Mouse (Mus musculus): ENCODE measurements around the gene Pkn2. TPM values are rescaled to one million over a fixed set of nuclear protein-coding genes. Genes with fewer than 3 reads are reported as not detected.

Gene Pkn2
- polyA plus RNA-seq, 1 experiment from 2014 or later = 43.0 TPM

GRCm38 (mm10) chr3:142760356-142760755 is 121.4 kb downstream of the Pkn2 start:
- Histone ChIP-seq H3K4me2 (no peak overlapping the region), H3K9me3 (ENCODE audit: control insufficient read depth, low read length) (no peaks in the 10 kb centered on the region), H3K4me1 (ENCODE audit: control insufficient read depth, insufficient read depth, low read length) (no peaks in the 10 kb centered on the region; the same call in 1 of the 2 replicates), H3K4me3 (ENCODE audit: low read depth, low read length) (no peak overlapping the region), H3K36me3 (ENCODE audit: control insufficient read depth, insufficient read depth, low read length) (no peaks in the 10 kb centered on the region), H3K27ac (ENCODE audit: low read depth, low read length) (no peak overlapping the region), H3K9ac (ENCODE audit: low read length) (no peak overlapping the region), H3K27me3 (ENCODE audit: control insufficient read depth, insufficient read depth, low read length) (no peaks in the 10 kb centered on the region)
- no peak for DNase-seq (ENCODE audit: low spot score, missing footprints)
- ATAC-seq (ENCODE audit: low FRiP score) = no peak
- WGBS = 70% methylated on average over 6 of the region's 6 CpGs

- Histone ChIP-seq H3K4me1 (ENCODE audit: control insufficient read depth, insufficient read depth, low read length) (no peaks in the 10 kb centered on the region), H3K9ac (ENCODE audit: low read length) (no peak overlapping the region), H3K9me3 (ENCODE audit: control insufficient read depth, low read length) (no peaks in the 10 kb centered on the region), H3K27me3 (ENCODE audit: control insufficient read depth, insufficient read depth, low read length) (no peaks in the 10 kb centered on the region), H3K4me2 (no peak overlapping the region), H3K4me3 (ENCODE audit: low read depth, low read length) (no peak overlapping the region), H3K36me3 (ENCODE audit: control insufficient read depth, insufficient read depth, low read length) (no peaks in the 10 kb centered on the region), H3K27ac (ENCODE audit: low read depth, low read length) (no peak overlapping the region)
- 87% methylated on average over 7 of the region's 7 CpGs for WGBS
- peak; percentile 67 for DNase-seq (ENCODE audit: low spot score, missing footprints)
- no peak for ATAC-seq (ENCODE audit: low FRiP score)
Observed at GRCm38 (mm10) chr3:142758593-142758992, 123.2 kb downstream of the Pkn2 start.

DNA sequence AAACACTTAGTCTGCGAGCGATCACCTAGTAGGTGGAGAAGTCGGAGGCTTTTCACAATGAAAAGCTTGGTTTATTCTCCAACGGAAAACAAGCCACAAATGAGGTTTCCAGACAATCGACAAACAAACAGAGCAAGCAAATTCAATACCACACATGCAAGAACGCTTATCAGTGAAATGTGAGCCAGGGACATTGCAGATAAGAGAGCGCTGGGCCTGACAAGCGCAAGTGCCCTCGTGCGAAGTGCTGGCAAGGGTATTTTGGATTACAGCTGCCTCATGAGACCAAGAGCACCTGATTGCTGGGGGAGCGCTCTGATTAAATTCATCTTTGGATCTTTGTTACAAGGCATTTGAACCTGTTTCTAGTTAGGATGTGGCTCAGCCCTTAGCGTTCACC is 124.0 kb downstream of the Pkn2 start:
- 69% methylated on average over 12 of the region's 12 CpGs for WGBS
- Histone ChIP-seq H3K4me2 (no peak overlapping the region), H3K36me3 (ENCODE audit: control insufficient read depth, insufficient read depth, low read length) (no peaks in the 10 kb centered on the region), H3K9ac (ENCODE audit: low read length) (no peak overlapping the region), H3K4me1 (ENCODE audit: control insufficient read depth, insufficient read depth, low read length) (no peaks in the 10 kb centered on the region), H3K4me3 (ENCODE audit: low read depth, low read length) (no peak overlapping the region), H3K27ac (ENCODE audit: low read depth, low read length) (no peak overlapping the region), H3K27me3 (ENCODE audit: control insufficient read depth, insufficient read depth, low read length) (no peaks in the 10 kb centered on the region), H3K9me3 (ENCODE audit: control insufficient read depth, low read length) (no peaks in the 10 kb centered on the region)
- ATAC-seq (ENCODE audit: low FRiP score) (no peak), DNase-seq (ENCODE audit: low spot score, missing footprints) (no peak)

- DNase-seq (ENCODE audit: low spot score, missing footprints) (no peak), ATAC-seq (ENCODE audit: low FRiP score) (no peak)
- Histone ChIP-seq H3K4me2 (no peak overlapping the region), H3K27ac (ENCODE audit: low read depth, low read length) (no peak overlapping the region), H3K9ac (ENCODE audit: low read length) (no peak overlapping the region), H3K4me1 (ENCODE audit: control insufficient read depth, insufficient read depth, low read length) (no peaks in the 10 kb centered on the region), H3K36me3 (ENCODE audit: control insufficient read depth, insufficient read depth, low read length) (no peaks in the 10 kb centered on the region), H3K9me3 (ENCODE audit: control insufficient read depth, low read length) (no peaks in the 10 kb centered on the region), H3K27me3 (ENCODE audit: control insufficient read depth, insufficient read depth, low read length) (no peaks in the 10 kb centered on the region), H3K4me3 (ENCODE audit: low read depth, low read length) (no peak overlapping the region)
- WGBS = 87% methylated on average over 18 of the region's 18 CpGs
Observed at GRCm38 (mm10) chr3:142755132-142755867, 126.5 kb downstream of the Pkn2 start.

GRCm38 (mm10) chr3:142749131-142749530 is 132.7 kb downstream of the Pkn2 start:
- no peak for DNase-seq (ENCODE audit: low spot score, missing footprints)
- no peak overlapping the region for H3K4me2 ChIP-seq
- no peaks in the 10 kb centered on the region for H3K9me3 ChIP-seq (ENCODE audit: control insufficient read depth, low read length)
- no peaks in the 10 kb centered on the region for H3K36me3 ChIP-seq (ENCODE audit: control insufficient read depth, insufficient read depth, low read length)
- no peak overlapping the region for H3K9ac ChIP-seq (ENCODE audit: low read length)
- no peak for ATAC-seq (ENCODE audit: low FRiP score)
- 86% methylated on average over 16 of the region's 16 CpGs for WGBS
- no peaks in the 10 kb centered on the region for H3K27me3 ChIP-seq (ENCODE audit: control insufficient read depth, insufficient read depth, low read length)
- H3K4me1 ChIP-seq (ENCODE audit: control insufficient read depth, insufficient read depth, low read length) = no peaks in the 10 kb centered on the region
- H3K4me3 ChIP-seq (ENCODE audit: low read depth, low read length) = no peak overlapping the region
- no peak overlapping the region for H3K27ac ChIP-seq (ENCODE audit: low read depth, low read length)

DNA sequence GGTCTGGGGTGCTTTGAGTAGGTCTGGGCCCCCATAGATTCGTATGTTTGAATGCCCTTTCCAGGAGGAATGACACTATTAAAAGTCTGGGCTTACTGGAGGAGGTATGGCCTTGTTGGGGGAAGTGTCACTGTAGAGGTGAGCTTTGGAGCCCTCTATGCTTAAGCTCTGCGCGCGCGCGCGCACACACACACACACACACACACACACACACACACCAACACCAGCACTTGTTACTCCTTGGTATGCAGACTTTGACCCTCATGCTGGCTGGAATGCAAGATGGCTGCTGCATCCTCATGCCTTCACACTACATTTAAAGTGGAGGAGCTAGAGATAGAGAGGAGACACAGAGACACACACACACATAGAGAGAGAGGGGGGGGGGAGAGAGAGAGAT is 134.1 kb downstream of the Pkn2 start:
- no peaks in the 10 kb centered on the region for H3K9me3 ChIP-seq (ENCODE audit: control insufficient read depth, low read length)
- no peaks in the 10 kb centered on the region for H3K4me1 ChIP-seq (ENCODE audit: control insufficient read depth, insufficient read depth, low read length)
- no peak overlapping the region for H3K4me3 ChIP-seq (ENCODE audit: low read depth, low read length)
- WGBS = 97% methylated on average over 7 of the region's 7 CpGs
- DNase-seq (ENCODE audit: low spot score, missing footprints) = peak; percentile 19
- H3K27ac ChIP-seq (ENCODE audit: low read depth, low read length) = no peak overlapping the region
- no peak overlapping the region for H3K9ac ChIP-seq (ENCODE audit: low read length)
- no peak overlapping the region for H3K4me2 ChIP-seq
- no peaks in the 10 kb centered on the region for H3K36me3 ChIP-seq (ENCODE audit: control insufficient read depth, insufficient read depth, low read length)
- H3K27me3 ChIP-seq (ENCODE audit: control insufficient read depth, insufficient read depth, low read length) = no peaks in the 10 kb centered on the region
- ATAC-seq (ENCODE audit: low FRiP score) = no peak

DNA sequence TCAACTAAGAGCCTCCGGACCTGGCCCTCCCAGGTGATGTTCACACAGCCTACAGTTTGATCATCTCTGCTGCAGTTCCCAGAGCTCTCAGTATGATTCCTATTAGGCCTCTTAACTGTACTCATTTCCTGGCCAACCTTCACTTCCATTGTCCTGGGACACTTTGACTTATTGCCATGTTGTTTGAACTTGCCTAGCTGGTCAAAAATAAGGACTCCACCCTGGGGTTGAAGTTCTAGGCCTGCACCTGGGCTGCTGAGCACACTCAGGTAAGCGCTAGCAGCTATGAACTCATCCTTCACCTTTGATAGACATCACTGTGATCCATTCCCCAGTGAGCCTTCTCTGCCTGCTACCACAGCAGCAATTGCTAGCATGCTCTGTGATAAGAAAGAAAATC is 136.7 kb downstream of the Pkn2 start:
- no peaks in the 10 kb centered on the region for H3K4me1 ChIP-seq (ENCODE audit: control insufficient read depth, insufficient read depth, low read length)
- 96% methylated on average over 2 of the region's 2 CpGs for WGBS
- no peak overlapping the region for H3K4me2 ChIP-seq
- no peak for DNase-seq (ENCODE audit: low spot score, missing footprints)
- no peaks in the 10 kb centered on the region for H3K9me3 ChIP-seq (ENCODE audit: control insufficient read depth, low read length)
- H3K27me3 ChIP-seq (ENCODE audit: control insufficient read depth, insufficient read depth, low read length) = no peaks in the 10 kb centered on the region
- H3K27ac ChIP-seq (ENCODE audit: low read depth, low read length) = no peak overlapping the region
- H3K36me3 ChIP-seq (ENCODE audit: control insufficient read depth, insufficient read depth, low read length) = no peaks in the 10 kb centered on the region
- ATAC-seq (ENCODE audit: low FRiP score) = no peak
- H3K4me3 ChIP-seq (ENCODE audit: low read depth, low read length) = no peak overlapping the region
- H3K9ac ChIP-seq (ENCODE audit: low read length) = no peak overlapping the region

GRCm38 (mm10) chr3:142743973-142744898 is 137.6 kb downstream of the Pkn2 start:
- no peak overlapping the region for H3K4me3 ChIP-seq (ENCODE audit: low read depth, low read length)
- H3K9ac ChIP-seq (ENCODE audit: low read length) = no peak overlapping the region
- no peaks in the 10 kb centered on the region for H3K36me3 ChIP-seq (ENCODE audit: control insufficient read depth, insufficient read depth, low read length)
- no peak overlapping the region for H3K27ac ChIP-seq (ENCODE audit: low read depth, low read length)
- 59% methylated on average over 21 of the region's 21 CpGs for WGBS
- H3K4me2 ChIP-seq = no peak overlapping the region
- peak; percentile 55 for ATAC-seq (ENCODE audit: low FRiP score)
- H3K27me3 ChIP-seq (ENCODE audit: control insufficient read depth, insufficient read depth, low read length) = no peaks in the 10 kb centered on the region
- DNase-seq (ENCODE audit: low spot score, missing footprints) = peak; percentile 91
- H3K4me1 ChIP-seq (ENCODE audit: control insufficient read depth, insufficient read depth, low read length) = no peaks in the 10 kb centered on the region
- no peaks in the 10 kb centered on the region for H3K9me3 ChIP-seq (ENCODE audit: control insufficient read depth, low read length)
